Mouse (Mus musculus): ENCODE measurements around the gene Uqcc2. TPM values are rescaled to one million over a fixed set of nuclear protein-coding genes. Genes with fewer than 3 reads are reported as not detected.

The Uqcc2 gene
- polyA plus RNA-seq, 1 experiment from 2014 or later = 278 TPM

Small RNA genes lying within 50 kb of the gene (microRNA-seq; reads per million reads assigned to microRNA genes)
- not detected for gene Mir7677

Other genes with a start within 250 kb of the Uqcc2 start
- 4.3 and 5.5 TPM in 2 replicates for gene Kifc5b, start 216.8 kb downstream of the Uqcc2 start, polyA plus RNA-seq (2015; fragmentation: Nextera tagmentation; extraction: Ambion mirVana)
- gene Phf1, start 200.9 kb downstream of the Uqcc2 start, polyA plus RNA-seq (2015; fragmentation: Nextera tagmentation; extraction: Ambion mirVana) = 17.2 and 18.3 TPM in 2 replicates
- 144 and 150 TPM in 2 replicates for gene Cuta, start 194.3 kb downstream of the Uqcc2 start, polyA plus RNA-seq (2015; fragmentation: Nextera tagmentation; extraction: Ambion mirVana)
- gene Syngap1, start 192.7 kb downstream of the Uqcc2 start, polyA plus RNA-seq (2015; fragmentation: Nextera tagmentation; extraction: Ambion mirVana) = 6.5 and 7.3 TPM in 2 replicates
- 15.8 and 17.2 TPM in 2 replicates for gene Zbtb9, start 160.7 kb downstream of the Uqcc2 start, polyA plus RNA-seq (2015; fragmentation: Nextera tagmentation; extraction: Ambion mirVana)
- 2.3 and 2.7 TPM in 2 replicates for gene Bak1, start 104.9 kb downstream of the Uqcc2 start, polyA plus RNA-seq (2015; fragmentation: Nextera tagmentation; extraction: Ambion mirVana)
- gene Itpr3, start 76.6 kb downstream of the Uqcc2 start, polyA plus RNA-seq (2015; fragmentation: Nextera tagmentation; extraction: Ambion mirVana) = 0.43 and 0.46 TPM in 2 replicates
- 0.17 and 0.31 TPM in 2 replicates for gene Ip6k3, start 33.9 kb upstream of the Uqcc2 start, polyA plus RNA-seq (2015; fragmentation: Nextera tagmentation; extraction: Ambion mirVana)
- 22.3 and 23.2 TPM in 2 replicates for gene Lemd2, start 70.6 kb upstream of the Uqcc2 start, polyA plus RNA-seq (2015; fragmentation: Nextera tagmentation; extraction: Ambion mirVana)